Mouse (Mus musculus) thymus, postnatal 25 days (tissue): ENCODE measurements around the gene Ccser1.
A peak's percentile ranks its signal among the peaks of the same experiment; 100 is the strongest.

Experiments used
- DNase-seq: peaks from one replicate; pipeline ENCODE4 v3.0.0; 2022

Ccser1 gene

DNA sequence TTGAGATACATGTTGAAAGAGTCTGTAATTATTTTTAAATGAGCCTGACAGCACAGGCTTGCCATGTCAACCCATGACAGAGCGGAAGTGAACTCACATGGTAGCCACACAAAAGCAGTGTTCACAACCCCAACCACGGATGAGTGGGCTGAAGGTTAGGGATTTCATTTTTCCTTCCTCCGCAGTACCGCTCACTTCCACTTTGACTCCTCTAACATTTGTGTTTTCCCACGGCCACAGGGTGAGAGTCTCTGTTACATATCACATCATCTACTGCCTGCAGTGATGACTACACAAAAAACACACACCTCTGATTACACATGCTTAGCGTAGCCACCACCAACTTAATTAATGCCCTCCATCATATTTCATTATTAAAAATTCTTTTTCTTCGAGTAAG, 120.9 kb downstream of the Ccser1 start:
- DNase-seq = no peak

DNA sequence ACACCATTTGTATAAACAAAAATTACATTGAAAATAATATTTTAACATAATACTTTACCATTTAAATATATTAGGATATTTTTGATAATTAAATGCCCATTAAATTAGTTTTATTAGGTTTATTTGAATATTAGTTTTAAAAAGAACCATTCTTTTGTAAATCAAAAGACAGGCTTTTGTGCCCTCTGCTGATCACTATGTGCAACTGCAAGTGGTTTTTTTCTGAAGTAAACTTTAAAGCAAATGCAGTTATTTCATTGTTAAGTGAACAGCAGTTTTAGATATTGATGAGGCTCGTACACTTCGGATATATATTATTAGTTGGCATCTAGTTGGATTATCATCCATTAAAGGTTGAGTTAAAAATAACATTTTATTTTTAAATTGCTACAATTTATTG, 121.5 kb downstream of the Ccser1 start:
- DNase-seq = no peak

GRCm38 (mm10) chr6:61311324-61312091, 131.4 kb downstream of the Ccser1 start:
- DNase-seq = no peak

DNA sequence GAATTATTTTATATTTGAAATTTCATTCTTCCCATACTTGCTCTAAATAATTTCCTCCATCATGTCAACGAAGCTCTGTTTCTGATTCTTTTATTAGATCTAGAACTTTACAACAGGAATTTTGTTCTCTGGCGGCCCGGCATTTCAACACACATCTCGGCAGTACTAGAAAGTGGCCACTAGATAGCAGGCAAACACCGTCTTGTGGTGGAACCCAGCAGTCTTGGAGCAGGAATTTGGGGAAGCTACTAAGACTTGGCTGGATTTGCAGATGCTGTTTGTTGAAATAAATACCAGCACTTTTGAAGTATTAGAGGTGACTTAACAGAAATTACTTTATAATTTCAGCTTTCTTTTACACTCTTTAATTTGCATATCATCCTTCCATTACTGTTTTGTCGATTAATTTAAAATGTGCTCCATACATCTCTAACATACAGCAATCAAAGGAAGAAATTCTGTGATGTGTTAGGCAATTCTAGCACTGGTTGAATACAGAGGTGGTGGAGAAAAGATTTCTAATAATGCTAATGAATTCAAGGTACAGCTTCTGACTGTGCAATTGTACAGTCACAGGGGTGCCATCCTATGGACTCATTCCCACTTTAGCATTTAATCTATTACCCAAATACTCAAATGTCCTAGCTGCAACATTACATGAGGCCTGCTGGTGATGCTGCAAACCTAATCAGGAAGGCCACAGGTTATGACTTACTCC, 135.9 kb downstream of the Ccser1 start:
- DNase-seq = peak; percentile 15

DNA sequence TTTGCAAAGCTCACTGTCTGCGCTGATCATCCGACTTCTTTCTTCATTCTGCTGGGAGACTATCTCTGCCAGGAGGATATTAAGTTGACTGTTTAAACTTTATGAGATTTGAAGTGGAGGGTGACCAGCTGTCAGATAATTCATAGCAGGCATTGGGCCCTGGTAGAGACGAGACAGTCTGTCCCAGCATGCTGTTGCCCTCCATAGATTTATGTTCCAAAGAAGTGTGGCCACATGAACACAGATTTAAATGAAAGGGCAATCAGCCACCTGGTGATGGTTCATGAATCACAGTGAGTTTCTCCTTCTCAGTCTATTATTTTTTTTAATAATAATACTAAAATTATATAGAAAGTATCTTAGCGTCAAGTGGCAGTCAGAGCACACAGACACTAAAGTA, 140.7 kb downstream of the Ccser1 start:
- no peak for DNase-seq

DNA sequence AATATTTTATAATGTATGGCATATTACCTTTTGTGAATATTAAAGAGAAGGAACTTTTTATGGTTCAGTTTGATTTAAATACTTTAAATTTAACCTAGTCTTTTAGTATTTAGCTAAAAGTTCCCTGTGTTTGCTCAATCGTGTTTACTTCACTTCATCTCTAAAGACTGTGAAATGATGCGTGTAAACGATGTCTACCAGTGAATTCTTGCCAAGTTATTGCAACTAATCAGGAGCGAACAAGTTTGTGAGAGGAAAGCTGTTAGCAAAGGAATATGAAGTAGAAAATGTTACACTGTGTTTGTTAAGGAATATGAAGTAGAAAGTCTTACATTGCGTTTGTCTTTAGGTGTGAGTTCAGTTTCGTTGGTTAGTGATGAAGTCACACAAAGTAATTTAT, 142.2 kb downstream of the Ccser1 start:
- DNase-seq = no peak

- peak; percentile 49 for DNase-seq
Observed at GRCm38 (mm10) chr6:61326131-61326530, 146.0 kb downstream of the Ccser1 start.

- DNase-seq = no peak
Observed at GRCm38 (mm10) chr6:61328981-61329380, 148.9 kb downstream of the Ccser1 start.

DNA sequence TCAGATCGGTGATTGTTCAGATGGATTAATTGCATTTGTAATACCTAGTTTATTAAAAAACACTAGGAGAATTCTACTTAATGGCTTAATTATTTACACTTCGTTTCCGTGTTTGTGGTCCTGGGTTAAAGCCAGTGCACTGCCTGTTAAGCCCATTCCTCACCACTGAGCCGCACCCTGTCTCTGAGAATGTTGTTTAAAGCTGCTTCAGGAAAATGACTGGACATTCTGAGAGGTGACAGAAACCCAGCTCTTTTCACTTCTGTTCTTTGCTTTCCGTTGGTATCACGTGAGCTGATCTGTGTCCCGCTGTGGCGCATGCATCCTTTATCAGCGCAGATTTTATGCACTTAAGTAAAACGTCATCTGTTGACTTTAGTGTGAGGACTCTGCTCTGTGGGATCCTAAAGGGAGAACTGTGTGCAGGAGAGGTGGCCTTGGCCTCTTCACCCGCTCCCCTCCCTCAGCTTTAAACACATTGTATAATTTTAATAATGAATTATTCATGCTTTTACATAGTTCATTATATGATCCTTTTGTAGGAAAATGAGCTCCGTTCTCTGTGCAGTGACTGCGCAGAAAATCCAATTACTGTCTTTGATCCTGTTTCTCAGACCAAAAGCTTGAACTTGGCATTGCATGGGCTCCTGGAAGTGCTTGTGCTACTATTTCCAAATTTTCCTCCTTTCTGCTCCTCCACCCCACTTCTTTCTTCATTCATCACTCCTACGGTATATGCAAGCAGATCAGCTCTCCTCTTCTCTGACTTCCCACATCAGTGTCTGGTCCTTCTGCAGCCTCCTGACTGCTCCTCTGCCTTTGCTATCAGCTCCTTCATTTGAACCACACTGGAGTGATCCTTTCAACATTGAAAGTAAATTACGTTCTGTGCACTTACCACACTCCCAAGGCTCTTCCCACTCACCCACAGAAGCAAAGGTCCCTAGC, 149.7 kb downstream of the Ccser1 start:
- no peak for DNase-seq

DNA sequence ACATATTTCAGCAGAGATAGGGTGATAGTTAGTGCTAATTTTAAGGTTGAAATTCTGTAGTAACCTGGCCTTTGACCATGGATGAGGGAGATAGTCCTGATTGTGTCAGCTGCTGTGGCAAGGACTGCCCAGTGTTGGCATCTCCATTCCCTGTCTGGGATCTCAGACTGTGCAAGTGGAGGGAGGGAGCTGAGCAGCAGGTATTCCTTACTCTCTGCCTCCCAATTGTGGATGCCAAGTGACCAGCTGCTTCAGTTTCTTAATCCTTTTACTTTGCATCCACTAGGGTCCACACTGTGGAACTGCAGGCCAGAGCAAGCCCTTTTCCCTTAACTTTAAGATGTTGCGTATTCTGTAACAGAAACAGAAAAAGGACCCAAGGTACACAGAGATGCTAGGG, 154.3 kb downstream of the Ccser1 start:
- DNase-seq = no peak

DNA sequence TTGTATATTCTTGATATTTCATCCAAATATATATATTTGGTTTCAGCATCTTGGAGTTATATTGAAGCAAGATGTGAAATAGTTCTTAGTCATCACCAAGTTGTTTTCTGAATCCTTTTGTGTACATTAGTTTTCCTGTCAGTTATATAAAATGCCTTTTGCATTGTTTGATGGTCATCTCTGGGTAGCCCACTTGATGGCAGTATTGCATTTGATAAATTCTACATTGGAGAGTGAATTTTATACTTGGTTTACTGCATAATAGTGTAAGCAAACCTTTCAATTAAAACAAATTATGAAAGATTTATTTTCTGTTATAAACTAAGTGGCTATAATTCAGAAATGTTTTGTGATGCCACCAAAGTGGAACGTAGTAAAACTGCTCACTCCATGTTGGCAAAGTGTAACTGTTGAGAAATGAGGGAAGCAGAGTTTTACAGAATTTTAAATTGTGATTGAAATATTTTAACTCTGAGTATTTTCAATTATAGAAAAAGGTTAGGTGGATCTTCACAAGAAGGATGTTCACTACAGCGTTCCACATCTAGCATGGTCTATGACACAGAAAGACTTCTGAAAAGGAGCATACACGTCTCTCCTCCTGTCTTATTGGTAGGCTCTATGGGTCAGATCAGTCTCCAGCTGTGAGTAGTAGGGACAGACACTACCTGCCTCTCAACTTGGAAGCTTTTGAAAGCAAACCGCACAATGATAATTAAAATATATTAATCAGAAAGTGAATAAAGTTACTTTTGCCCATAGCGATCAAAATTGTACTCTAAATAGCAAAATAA, 167.1 kb downstream of the Ccser1 start:
- DNase-seq = no peak

- DNase-seq = no peak
Observed at GRCm38 (mm10) chr6:61363722-61364121, 183.6 kb downstream of the Ccser1 start.

GRCm38 (mm10) chr6:61382526-61382925, 202.4 kb downstream of the Ccser1 start:
- DNase-seq = no peak

DNA sequence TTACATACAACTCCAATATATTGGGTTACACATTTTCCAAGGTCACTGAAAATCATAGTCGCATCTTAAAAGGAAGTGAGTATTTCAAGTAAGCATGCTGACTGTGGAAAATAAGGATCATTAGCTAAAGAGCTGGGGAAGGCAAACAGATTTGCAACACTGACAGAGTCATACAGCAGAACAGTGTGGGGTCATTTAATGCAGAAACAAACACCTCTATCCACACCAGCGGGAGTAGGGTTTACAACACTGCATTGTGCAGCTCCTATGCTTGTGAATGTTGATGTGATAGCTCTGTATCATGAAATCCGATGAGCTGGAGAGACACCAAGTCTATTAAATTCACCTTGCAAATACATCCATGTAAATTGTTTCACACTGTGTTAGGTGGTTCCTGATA, 202.9 kb downstream of the Ccser1 start:
- no peak for DNase-seq

DNA sequence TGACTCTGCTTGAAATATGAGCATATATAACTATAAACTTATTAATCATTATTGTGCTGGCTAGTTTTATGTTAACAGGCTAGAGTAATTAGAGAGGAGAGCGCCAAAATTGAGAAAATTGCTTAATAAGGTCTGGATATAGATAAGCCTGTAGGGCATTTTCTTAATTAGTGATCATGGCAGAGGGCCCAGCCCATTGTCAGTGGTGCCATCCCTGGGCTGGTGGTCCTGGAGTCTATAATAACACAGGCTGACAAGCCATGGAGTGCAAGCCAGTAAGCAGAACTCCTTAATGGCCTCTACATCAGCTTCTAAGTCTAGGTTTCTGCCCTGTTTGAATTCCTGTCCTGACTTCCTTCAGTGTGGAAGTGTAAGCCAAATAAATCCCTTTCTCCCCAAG, 206.9 kb downstream of the Ccser1 start:
- no peak for DNase-seq

DNA sequence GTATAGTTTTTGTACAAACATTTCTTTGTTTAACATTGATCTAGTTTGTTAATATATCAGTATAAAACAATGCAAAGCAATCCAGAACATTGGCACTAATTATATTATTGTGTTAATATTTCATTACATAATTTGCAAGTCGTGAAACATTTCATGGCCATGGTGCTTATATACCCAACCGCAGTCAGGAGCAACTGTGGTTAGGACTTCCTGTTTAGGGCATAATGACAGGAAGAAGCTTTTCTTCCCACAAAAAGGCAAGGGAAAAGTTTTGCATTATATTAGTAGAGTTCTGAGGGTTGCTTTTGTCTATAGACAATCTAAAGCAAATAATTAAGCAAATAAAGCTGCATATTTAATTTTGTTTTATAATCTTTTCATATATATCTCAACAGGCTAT, 247.4 kb downstream of the Ccser1 start:
- DNase-seq = no peak

- no peak for DNase-seq
Observed at GRCm38 (mm10) chr6:61430881-61431725, 251.0 kb downstream of the Ccser1 start.

GRCm38 (mm10) chr6:61431726-61431984, 251.5 kb downstream of the Ccser1 start:
- DNase-seq = no peak

GRCm38 (mm10) chr6:61432167-61432566, 252.0 kb downstream of the Ccser1 start:
- DNase-seq = no peak

DNA sequence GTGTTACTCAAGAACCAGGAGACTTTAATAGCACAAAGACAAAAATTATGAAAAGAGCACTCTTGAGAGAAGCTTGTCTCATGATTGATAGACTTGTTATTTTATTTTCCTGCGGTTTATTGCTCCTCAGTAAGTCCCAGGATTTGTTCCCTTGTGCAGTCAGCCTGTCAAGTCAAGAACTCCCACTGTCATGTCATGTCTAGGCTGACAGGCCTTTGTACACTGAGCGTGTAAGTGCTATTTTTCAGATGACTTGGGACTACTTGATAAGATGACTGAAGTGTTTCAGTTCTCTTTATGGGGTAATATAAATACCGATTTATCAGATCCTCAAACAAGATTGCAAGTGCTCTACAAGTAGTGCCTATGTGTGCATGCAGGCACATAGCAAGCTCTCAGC, 252.6 kb downstream of the Ccser1 start:
- DNase-seq = no peak

- no peak for DNase-seq
Observed at GRCm38 (mm10) chr6:61438165-61438564, 258.0 kb downstream of the Ccser1 start.
